Mouse (Mus musculus): ENCODE data around the gene Senp6. TPM values are rescaled to one million over a fixed set of nuclear protein-coding genes. Genes with fewer than 3 reads are reported as not detected.
"Not testable (repeated sequence)": the region's sequence is repeated elsewhere in the genome, so short reads cannot be mapped to it uniquely, and the experiment has no call there.

The Senp6 gene
- 60.0 and 64.4 TPM in 2 replicates for polyA plus RNA-seq (2014; fragmentation: Nextera tagmentation; extraction: Ambion mirVana)

GRCm38 (mm10) chr9:80066367-80067220 is at the start of gene Senp6:
Senp6 (plus strand) TSS chr9:80066903.
- WGBS: under 1% methylated on average over 26 of the region's 74 CpGs
- DNase-seq (ENCODE audit: low spot score): peak; percentile 80
- peak; percentile 91 for ATAC-seq
- H3K4me2 ChIP-seq (ENCODE audit: low read length): peak within 1 kb of the TSS; percentile 54
- no peaks in the 10 kb centered on the region for H3K36me3 ChIP-seq (ENCODE audit: control insufficient read depth, insufficient read depth, low read length)
- peak within 1 kb of the TSS; percentile 100 for H3K27ac ChIP-seq (ENCODE audit: low read depth, low read length)
- no peaks in the 10 kb centered on the region for H3K27me3 ChIP-seq (replicated peaks; ENCODE audit: control insufficient read depth, insufficient read depth, low read length)
- H3K9me3 ChIP-seq (replicated peaks; ENCODE audit: control insufficient read depth, low read length): no peaks in the 10 kb centered on the region
- peak within 1 kb of the TSS; percentile 99 for H3K9ac ChIP-seq (ENCODE audit: low read length)
- H3K4me1 ChIP-seq (ENCODE audit: control insufficient read depth, insufficient read depth, low read length): peaks cover 10% of the 10 kb centered on the region
- H3K4me3 ChIP-seq (ENCODE audit: low read depth, low read length): peak within 1 kb of the TSS; percentile 86

GRCm38 (mm10) chr9:80020429-80020828 is 46.3 kb upstream of the Senp6 start:
- no peak overlapping the region for H3K4me2 ChIP-seq (ENCODE audit: low read length)
- no peak overlapping the region for H3K27ac ChIP-seq (ENCODE audit: low read depth, low read length)
- H3K4me1 ChIP-seq (ENCODE audit: control insufficient read depth, insufficient read depth, low read length): no peaks in the 10 kb centered on the region
- H3K4me3 ChIP-seq (ENCODE audit: low read depth, low read length): no peak overlapping the region
- no peak for DNase-seq (ENCODE audit: low spot score)
- H3K36me3 ChIP-seq (ENCODE audit: control insufficient read depth, insufficient read depth, low read length): no peaks in the 10 kb centered on the region
- H3K27me3 ChIP-seq (replicated peaks; ENCODE audit: control insufficient read depth, insufficient read depth, low read length): no peaks in the 10 kb centered on the region
- no peak for ATAC-seq
- no peak overlapping the region for H3K9ac ChIP-seq (ENCODE audit: low read length)
- WGBS: 71% methylated on average over 3 of the region's 3 CpGs
- no peaks in the 10 kb centered on the region for H3K9me3 ChIP-seq (replicated peaks; ENCODE audit: control insufficient read depth, low read length)

- Histone ChIP-seq H3K27me3 (replicated peaks; ENCODE audit: control insufficient read depth, insufficient read depth, low read length) (no peaks in the 10 kb centered on the region), H3K4me2 (ENCODE audit: low read length) (no peak overlapping the region), H3K4me1 (ENCODE audit: control insufficient read depth, insufficient read depth, low read length) (no peaks in the 10 kb centered on the region), H3K27ac (ENCODE audit: low read depth, low read length) (no peak overlapping the region), H3K9ac (ENCODE audit: low read length) (no peak overlapping the region), H3K36me3 (ENCODE audit: control insufficient read depth, insufficient read depth, low read length) (no peaks in the 10 kb centered on the region), H3K9me3 (replicated peaks; ENCODE audit: control insufficient read depth, low read length) (no peaks in the 10 kb centered on the region), H3K4me3 (ENCODE audit: low read depth, low read length) (no peak overlapping the region)
- WGBS: 25% methylated on average over 1 of the region's 1 CpGs
- DNase-seq (ENCODE audit: low spot score) (no peak), ATAC-seq (no peak)
These were observed 45.1 kb upstream of the Senp6 start for GRCm38 (mm10) chr9:80021648-80022047.

GRCm38 (mm10) chr9:80022821-80023220 is 43.9 kb upstream of the Senp6 start:
- ATAC-seq (no peak), DNase-seq (ENCODE audit: low spot score) (no peak)
- H3K4me3 ChIP-seq (ENCODE audit: low read depth, low read length): no peak overlapping the region

GRCm38 (mm10) chr9:80025347-80025746 is 41.4 kb upstream of the Senp6 start:
- not testable (repeated sequence) for H3K27ac ChIP-seq (ENCODE audit: low read depth, low read length); H3K9me3 ChIP-seq (replicated peaks; ENCODE audit: control insufficient read depth, low read length); H3K4me2 ChIP-seq (ENCODE audit: low read length); H3K27me3 ChIP-seq (replicated peaks; ENCODE audit: control insufficient read depth, insufficient read depth, low read length); H3K4me3 ChIP-seq (ENCODE audit: low read depth, low read length); ATAC-seq; H3K9ac ChIP-seq (ENCODE audit: low read length); H3K36me3 ChIP-seq (ENCODE audit: control insufficient read depth, insufficient read depth, low read length); H3K4me1 ChIP-seq (ENCODE audit: control insufficient read depth, insufficient read depth, low read length); DNase-seq (ENCODE audit: low spot score)
- WGBS: 94% methylated on average over 5 of the region's 5 CpGs

More at GRCm38 (mm10) chr9:80022821-80023220, 43.9 kb upstream of the Senp6 start:
- Histone ChIP-seq H3K27me3 (replicated peaks; ENCODE audit: control insufficient read depth, insufficient read depth, low read length) (no peaks in the 10 kb centered on the region), H3K9ac (ENCODE audit: low read length) (no peak overlapping the region), H3K36me3 (ENCODE audit: control insufficient read depth, insufficient read depth, low read length) (no peaks in the 10 kb centered on the region), H3K4me1 (ENCODE audit: control insufficient read depth, insufficient read depth, low read length) (no peaks in the 10 kb centered on the region), H3K9me3 (replicated peaks; ENCODE audit: control insufficient read depth, low read length) (no peaks in the 10 kb centered on the region), H3K27ac (ENCODE audit: low read depth, low read length) (no peak overlapping the region), H3K4me2 (ENCODE audit: low read length) (no peak overlapping the region)
- 77% methylated on average over 8 of the region's 8 CpGs for WGBS

GRCm38 (mm10) chr9:80026017-80026416 is 40.7 kb upstream of the Senp6 start:
- no peaks in the 10 kb centered on the region for H3K27me3 ChIP-seq (replicated peaks; ENCODE audit: control insufficient read depth, insufficient read depth, low read length)
- no peak overlapping the region for H3K9ac ChIP-seq (ENCODE audit: low read length)
- H3K4me1 ChIP-seq (ENCODE audit: control insufficient read depth, insufficient read depth, low read length): no peaks in the 10 kb centered on the region
- H3K4me2 ChIP-seq (ENCODE audit: low read length): no peak overlapping the region
- WGBS: 5% methylated on average over 2 of the region's 2 CpGs
- no peaks in the 10 kb centered on the region for H3K36me3 ChIP-seq (ENCODE audit: control insufficient read depth, insufficient read depth, low read length)
- no peak overlapping the region for H3K4me3 ChIP-seq (ENCODE audit: low read depth, low read length)
- ATAC-seq (peak; percentile 61; the same call in 1 of the 2 replicates), DNase-seq (ENCODE audit: low spot score) (peak; percentile 77)
- no peak overlapping the region for H3K27ac ChIP-seq (ENCODE audit: low read depth, low read length)
- no peaks in the 10 kb centered on the region for H3K9me3 ChIP-seq (replicated peaks; ENCODE audit: control insufficient read depth, low read length)

GRCm38 (mm10) chr9:80026581-80027021 is 40.1 kb upstream of the Senp6 start:
- no peak for ATAC-seq
- Histone ChIP-seq H3K27me3 (replicated peaks; ENCODE audit: control insufficient read depth, insufficient read depth, low read length) (no peaks in the 10 kb centered on the region), H3K27ac (ENCODE audit: low read depth, low read length) (no peak overlapping the region), H3K9me3 (replicated peaks; ENCODE audit: control insufficient read depth, low read length) (no peaks in the 10 kb centered on the region), H3K4me1 (ENCODE audit: control insufficient read depth, insufficient read depth, low read length) (no peaks in the 10 kb centered on the region), H3K9ac (ENCODE audit: low read length) (no peak overlapping the region), H3K4me3 (ENCODE audit: low read depth, low read length) (no peak overlapping the region), H3K4me2 (ENCODE audit: low read length) (no peak overlapping the region), H3K36me3 (ENCODE audit: control insufficient read depth, insufficient read depth, low read length) (no peaks in the 10 kb centered on the region)
- DNase-seq (ENCODE audit: low spot score): no peak
- 82% methylated on average over 6 of the region's 6 CpGs for WGBS

GRCm38 (mm10) chr9:80037262-80037996 is 29.3 kb upstream of the Senp6 start:
- no peak for DNase-seq (ENCODE audit: low spot score)
- H3K4me2 ChIP-seq (ENCODE audit: low read length): no peak overlapping the region
- H3K27me3 ChIP-seq (replicated peaks; ENCODE audit: control insufficient read depth, insufficient read depth, low read length): no peaks in the 10 kb centered on the region
- no peak overlapping the region for H3K27ac ChIP-seq (ENCODE audit: low read depth, low read length)
- WGBS: 91% methylated on average over 13 of the region's 13 CpGs
- H3K4me3 ChIP-seq (ENCODE audit: low read depth, low read length): no peak overlapping the region
- no peak overlapping the region for H3K9ac ChIP-seq (ENCODE audit: low read length)
- no peaks in the 10 kb centered on the region for H3K4me1 ChIP-seq (ENCODE audit: control insufficient read depth, insufficient read depth, low read length)
- H3K9me3 ChIP-seq (replicated peaks; ENCODE audit: control insufficient read depth, low read length): no peaks in the 10 kb centered on the region
- H3K36me3 ChIP-seq (ENCODE audit: control insufficient read depth, insufficient read depth, low read length): no peaks in the 10 kb centered on the region
- no peak for ATAC-seq

GRCm38 (mm10) chr9:80037997-80038383 is 28.7 kb upstream of the Senp6 start:
- ATAC-seq (no peak), DNase-seq (ENCODE audit: low spot score) (no peak)
- Histone ChIP-seq H3K36me3 (ENCODE audit: control insufficient read depth, insufficient read depth, low read length) (no peaks in the 10 kb centered on the region), H3K9ac (ENCODE audit: low read length) (no peak overlapping the region), H3K27me3 (replicated peaks; ENCODE audit: control insufficient read depth, insufficient read depth, low read length) (no peaks in the 10 kb centered on the region), H3K4me2 (ENCODE audit: low read length) (no peak overlapping the region), H3K27ac (ENCODE audit: low read depth, low read length) (no peak overlapping the region), H3K4me1 (ENCODE audit: control insufficient read depth, insufficient read depth, low read length) (no peaks in the 10 kb centered on the region), H3K4me3 (ENCODE audit: low read depth, low read length) (no peak overlapping the region), H3K9me3 (replicated peaks; ENCODE audit: control insufficient read depth, low read length) (no peaks in the 10 kb centered on the region)
